Mouse (Mus musculus): ENCODE results near the gene Brdt. TPM values are rescaled to one million over a fixed set of nuclear protein-coding genes. Genes with fewer than 3 reads are reported as not detected.

Brdt gene
- polyA plus RNA-seq (2014; fragmentation: Illumina TruSeq; extraction: RNeasy Lipid Tissue Mini Kit (QIAGEN cat#74804); ENCODE audit: low read depth, low replicate concordance) = 508 TPM

GRCm38 (mm10) chr5:107330916-107331421 lies at the start of gene Brdt:
Gene Brdt, plus strand, starts transcription at chr5:107331159.

GRCm38 (mm10) chr5:107289234-107289764 lies 41.7 kb upstream of the Brdt start, which contains the start of gene Tgfbr3:
Gene Tgfbr3, minus strand, starts transcription at chr5:107289629.

GRCm38 (mm10) chr5:107402436-107402835 lies 71.5 kb downstream of the Brdt start, which contains the start of gene Ephx4:
Gene Ephx4, plus strand, starts transcription at chr5:107402736.

GRCm38 (mm10) chr5:107431249-107431648 lies 100.3 kb downstream of the Brdt start, which contains the start of gene Lpcat2b:
Gene Lpcat2b, plus strand, starts transcription at chr5:107431549.

Other genes starting within 250 kb of the Brdt start
- gene Tgfbr3, start 41.5 kb upstream of the Brdt start, polyA plus RNA-seq (2014; fragmentation: Illumina TruSeq; extraction: RNeasy Lipid Tissue Mini Kit (QIAGEN cat#74804); ENCODE audit: low read depth, low replicate concordance) = 10.2 TPM
- gene Ephx4, start 71.6 kb downstream of the Brdt start, polyA plus RNA-seq (2014; fragmentation: Illumina TruSeq; extraction: RNeasy Lipid Tissue Mini Kit (QIAGEN cat#74804); ENCODE audit: low read depth, low replicate concordance) = 8.2 TPM
- 214 TPM for gene Lpcat2b, start 100.4 kb downstream of the Brdt start, polyA plus RNA-seq (2014; fragmentation: Illumina TruSeq; extraction: RNeasy Lipid Tissue Mini Kit (QIAGEN cat#74804); ENCODE audit: low read depth, low replicate concordance)
- 21.0 TPM for gene Btbd8, start 106.8 kb downstream of the Brdt start, polyA plus RNA-seq (2014; fragmentation: Illumina TruSeq; extraction: RNeasy Lipid Tissue Mini Kit (QIAGEN cat#74804); ENCODE audit: low read depth, low replicate concordance)
- gene Gm42669, start 176.5 kb downstream of the Brdt start, polyA plus RNA-seq (2014; fragmentation: Illumina TruSeq; extraction: RNeasy Lipid Tissue Mini Kit (QIAGEN cat#74804); ENCODE audit: low read depth, low replicate concordance) = 1.7 TPM
- 60.9 TPM for gene 1700028K03Rik, start 203.6 kb downstream of the Brdt start, polyA plus RNA-seq (2014; fragmentation: Illumina TruSeq; extraction: RNeasy Lipid Tissue Mini Kit (QIAGEN cat#74804); ENCODE audit: low read depth, low replicate concordance)